Mouse (Mus musculus) embryonic fibroblast, embryonic 13.5 days (primary cell): ENCODE results near the gene 1110051M20Rik.

Experiments used
- CTCF ChIP-seq: IDR thresholded peaks from 2 replicates; pipeline ENCODE4 v1.5.1; 2011; ENCODE audit warnings: mild to moderate bottlenecking, control low read depth, low read length, moderate library complexity, borderline replicate concordance; ENCODE audit not compliant: insufficient read depth
- POLR2A ChIP-seq: IDR thresholded peaks from 2 replicates; pipeline ENCODE4 v1.6.1; 2011; ENCODE audit warnings: low read depth, mild to moderate bottlenecking, control low read depth, low read length, moderate library complexity

DNA sequence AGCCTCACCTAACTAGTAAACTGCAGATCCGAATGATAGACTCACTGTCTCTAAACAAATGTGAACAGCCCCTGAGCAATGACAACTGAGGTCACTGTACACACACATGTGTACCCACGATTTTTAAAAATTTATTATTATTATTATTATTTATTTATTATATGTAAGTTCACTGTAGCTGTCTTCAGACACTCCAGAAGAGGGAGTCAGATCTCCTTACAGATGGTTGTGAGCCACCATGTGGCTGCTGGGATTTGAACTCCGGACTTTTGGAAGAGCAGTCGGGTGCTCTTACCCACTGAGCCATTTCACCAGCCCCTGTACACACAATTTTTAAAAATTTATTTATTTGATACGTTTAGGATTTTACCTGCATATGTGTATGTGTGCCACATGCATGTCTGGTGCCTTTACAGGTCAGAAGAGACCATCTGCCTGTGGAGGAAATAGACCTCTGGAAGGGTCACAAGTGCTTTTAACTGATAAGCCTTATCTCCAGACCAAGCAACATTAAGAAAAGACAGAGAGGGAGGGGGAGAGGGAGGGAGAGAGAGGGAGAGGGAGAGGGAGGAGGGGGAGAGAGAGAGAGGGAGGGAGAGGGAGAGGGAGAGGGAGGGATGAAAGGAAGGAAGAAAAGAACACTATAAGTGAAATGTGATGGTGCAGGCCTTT lies 199.8 kb downstream of the 1110051M20Rik start:
- TF ChIP-seq POLR2A (no peak), CTCF (no peak)
